In genomic region chr7:25687811-25688401, GRCm38 (mm10) we compare ENCODE assay signal across 8 mouse cellular contexts. TPM values are rescaled to one million over a fixed set of nuclear protein-coding genes. Genes with fewer than 3 reads are reported as not detected.
DNase-seq lines count a peak whose midpoint lies in the region; ATAC-seq lines count a peak whose summit lies in the region.

No protein-coding gene starts in this region.

- ATAC-seq in erythroid progenitor cell, adult 5-6 weeks (replicated peaks; ENCODE audit: low FRiP score, poor library complexity, severe bottlenecking) = peak; percentile 37
- ATAC-seq in hindbrain, embryonic 12.5 days (ENCODE audit: low FRiP score) = no peak
- no peak; the same call in 1 of the 2 replicates for ATAC-seq in liver, embryonic 12.5 days
- ATAC-seq in neural tube, embryonic 11.5 days (ENCODE audit: insufficient read depth, low FRiP score, low TSS enrichment) = no peak

- H3K27me3 ChIP-seq in hindbrain, embryonic 12.5 days = peaks cover 77% of the 10 kb centered on the region
- H3K27me3 ChIP-seq in liver, embryonic 12.5 days (replicated peaks) = no peaks in the 10 kb centered on the region
- H3K27me3 ChIP-seq in neural tube, embryonic 11.5 days (ENCODE audit: control insufficient read depth, insufficient read depth, low read length) = peaks cover 56% of the 10 kb centered on the region

- peak overlapping the region; percentile 55 for H3K4me2 ChIP-seq in hindbrain, embryonic 12.5 days (replicated peaks)
- peak overlapping the region; percentile 97 for H3K4me2 ChIP-seq in liver, embryonic 12.5 days
- peak overlapping the region; percentile 57 for H3K4me2 ChIP-seq in neural tube, embryonic 11.5 days (ENCODE audit: low read depth)

- H3K4me1 ChIP-seq in hindbrain, embryonic 12.5 days = peaks cover 32% of the 10 kb centered on the region
- H3K4me1 ChIP-seq in liver, embryonic 12.5 days = peaks cover 86% of the 10 kb centered on the region
- peaks cover 9% of the 10 kb centered on the region for H3K4me1 ChIP-seq in neural tube, embryonic 11.5 days (ENCODE audit: control insufficient read depth, insufficient read depth, low read length)

- H3K9me3 ChIP-seq in hindbrain, embryonic 12.5 days (replicated peaks) = no peaks in the 10 kb centered on the region
- no peaks in the 10 kb centered on the region for H3K9me3 ChIP-seq in liver, embryonic 12.5 days (replicated peaks)
- no peaks in the 10 kb centered on the region for H3K9me3 ChIP-seq in neural tube, embryonic 11.5 days (ENCODE audit: control insufficient read depth, low read length)

- WGBS in hindbrain, embryonic 12.5 days = under 1% methylated on average over 47 of the region's 47 CpGs
- under 1% methylated on average over 47 of the region's 47 CpGs for WGBS in liver, embryonic 12.5 days (ENCODE audit: insufficient replicate concordance)
- under 1% methylated on average over 47 of the region's 47 CpGs for WGBS in neural tube, embryonic 11.5 days

- H3K36me3 ChIP-seq in hindbrain, embryonic 12.5 days = no peaks in the 10 kb centered on the region
- H3K36me3 ChIP-seq in liver, embryonic 12.5 days = peaks cover 27% of the 10 kb centered on the region
- H3K36me3 ChIP-seq in neural tube, embryonic 11.5 days (ENCODE audit: control insufficient read depth, insufficient read depth, low read length) = no peaks in the 10 kb centered on the region

- H3K4me3 ChIP-seq in hindbrain, embryonic 12.5 days = peak overlapping the region; percentile 41
- peak overlapping the region; percentile 83 for H3K4me3 ChIP-seq in liver, embryonic 12.5 days
- peak overlapping the region; percentile 37 for H3K4me3 ChIP-seq in neural tube, embryonic 11.5 days (ENCODE audit: low read depth, low read length)

- DNase-seq in 3134 (ENCODE audit: extremely low read depth, insufficient read length, low spot score) (peak; percentile 73), MN1 (ENCODE audit: low spot score) (peak; percentile 55)
- DNase-seq in neural tube, embryonic 11.5 days (ENCODE audit: low spot score) = peak; percentile 31
- DNase-seq in thymus, postnatal 36 days = peak; percentile 84 to 85
- DNase-seq in layer of hippocampus, postnatal 25 days (ENCODE audit: extremely low spot score in 1 of 2, low spot score in 1 of 2) = no peak

- 0 out of 2 replicates have a peak overlapping the region, but pooled peaks have one; percentile 10 for H3K9ac ChIP-seq in hindbrain, embryonic 12.5 days
- H3K9ac ChIP-seq in liver, embryonic 12.5 days = peak overlapping the region; percentile 87
- peak overlapping the region; percentile 26 for H3K9ac ChIP-seq in neural tube, embryonic 11.5 days (ENCODE audit: low read length)

- no peak overlapping the region for H3K27ac ChIP-seq in hindbrain, embryonic 12.5 days
- H3K27ac ChIP-seq in liver, embryonic 12.5 days = peak overlapping the region; percentile 95
- no peak overlapping the region for H3K27ac ChIP-seq in neural tube, embryonic 11.5 days (ENCODE audit: low read depth, low read length)

RNA-seq across cellular contexts. Expression of gene Tgfb1, which starts 1.1 kb away (rescaled TPM):
- 72.4 and 95.2 TPM in 2 replicates for total RNA-seq in erythroid progenitor cell, adult 5-6 weeks (2015; ENCODE audit: low replicate concordance)
- 15.0 and 19.8 TPM in 2 replicates for total RNA-seq in erythroid progenitor cell, adult 5-6 weeks (2017; ENCODE audit: low replicate concordance)
- polyA plus RNA-seq in hindbrain, embryonic 12.5 days (2016; fragmentation: Nextera tagmentation; extraction: Ambion mirVana) = 1.6 and 1.8 TPM in 2 replicates
- polyA plus RNA-seq in liver, embryonic 12.5 days (2016; fragmentation: Nextera tagmentation; extraction: Ambion mirVana) = 13.6 and 14.2 TPM in 2 replicates
- 1.2 and 1.6 TPM in 2 replicates for polyA plus RNA-seq in neural tube, embryonic 11.5 days (2014; fragmentation: Nextera tagmentation; extraction: Ambion mirVana)
- total RNA-seq in layer of hippocampus, postnatal 25 days (2021) = 1 to 10 TPM; 7.0 to 8.6 TPM

RNA-seq across cellular contexts. Expression of gene B9d2, which starts 7.3 kb away (rescaled TPM):
- total RNA-seq in erythroid progenitor cell, adult 5-6 weeks (2015; ENCODE audit: low replicate concordance) = 8.4 and 8.6 TPM in 2 replicates
- total RNA-seq in erythroid progenitor cell, adult 5-6 weeks (2017; ENCODE audit: low replicate concordance) = 2.1 and 10.1 TPM in 2 replicates
- polyA plus RNA-seq in hindbrain, embryonic 12.5 days (2016; fragmentation: Nextera tagmentation; extraction: Ambion mirVana) = 25.9 and 30.8 TPM in 2 replicates
- 24.9 and 29.5 TPM in 2 replicates for polyA plus RNA-seq in liver, embryonic 12.5 days (2016; fragmentation: Nextera tagmentation; extraction: Ambion mirVana)
- polyA plus RNA-seq in neural tube, embryonic 11.5 days (2014; fragmentation: Nextera tagmentation; extraction: Ambion mirVana) = 33.4 and 37.2 TPM in 2 replicates
- 10 to 100 TPM; 25.2 to 25.7 TPM for total RNA-seq in layer of hippocampus, postnatal 25 days (2021)

RNA-seq across cellular contexts. Expression of gene Tmem91, which starts 12.9 kb away (rescaled TPM):
- not detected in 2 replicates for total RNA-seq in erythroid progenitor cell, adult 5-6 weeks (2015; ENCODE audit: low replicate concordance)
- total RNA-seq in erythroid progenitor cell, adult 5-6 weeks (2017; ENCODE audit: low replicate concordance) = 4.2 TPM in 1 of 2 replicates, not detected in the other
- 3.5 and 4.6 TPM in 2 replicates for polyA plus RNA-seq in hindbrain, embryonic 12.5 days (2016; fragmentation: Nextera tagmentation; extraction: Ambion mirVana)
- 2.0 and 3.2 TPM in 2 replicates for polyA plus RNA-seq in liver, embryonic 12.5 days (2016; fragmentation: Nextera tagmentation; extraction: Ambion mirVana)
- 1.6 and 1.7 TPM in 2 replicates for polyA plus RNA-seq in neural tube, embryonic 11.5 days (2014; fragmentation: Nextera tagmentation; extraction: Ambion mirVana)
- total RNA-seq in layer of hippocampus, postnatal 25 days (2021) = 10 to 100 TPM; 12.7 to 16.5 TPM

RNA-seq across cellular contexts. Expression of gene Exosc5, which starts 28.9 kb away (rescaled TPM):
- total RNA-seq in erythroid progenitor cell, adult 5-6 weeks (2015; ENCODE audit: low replicate concordance) = 16.2 and 23.1 TPM in 2 replicates
- total RNA-seq in erythroid progenitor cell, adult 5-6 weeks (2017; ENCODE audit: low replicate concordance) = 4.9 and 11.7 TPM in 2 replicates
- 46.8 and 50.0 TPM in 2 replicates for polyA plus RNA-seq in hindbrain, embryonic 12.5 days (2016; fragmentation: Nextera tagmentation; extraction: Ambion mirVana)
- 80.4 and 82.2 TPM in 2 replicates for polyA plus RNA-seq in liver, embryonic 12.5 days (2016; fragmentation: Nextera tagmentation; extraction: Ambion mirVana)
- polyA plus RNA-seq in neural tube, embryonic 11.5 days (2014; fragmentation: Nextera tagmentation; extraction: Ambion mirVana) = 49.8 and 54.4 TPM in 2 replicates
- total RNA-seq in layer of hippocampus, postnatal 25 days (2021) = 10 to 100 TPM; 26.4 to 30.5 TPM

RNA-seq across cellular contexts. Expression of gene Bckdha, which starts 29.1 kb away (rescaled TPM):
- 6.7 and 10.5 TPM in 2 replicates for total RNA-seq in erythroid progenitor cell, adult 5-6 weeks (2015; ENCODE audit: low replicate concordance)
- total RNA-seq in erythroid progenitor cell, adult 5-6 weeks (2017; ENCODE audit: low replicate concordance) = 3.2 and 11.4 TPM in 2 replicates
- 44.6 and 45.4 TPM in 2 replicates for polyA plus RNA-seq in hindbrain, embryonic 12.5 days (2016; fragmentation: Nextera tagmentation; extraction: Ambion mirVana)
- polyA plus RNA-seq in liver, embryonic 12.5 days (2016; fragmentation: Nextera tagmentation; extraction: Ambion mirVana) = 21.0 and 21.7 TPM in 2 replicates
- polyA plus RNA-seq in neural tube, embryonic 11.5 days (2014; fragmentation: Nextera tagmentation; extraction: Ambion mirVana) = 38.2 and 43.2 TPM in 2 replicates
- total RNA-seq in layer of hippocampus, postnatal 25 days (2021) = 10 to 100 TPM; 40.1 to 45.5 TPM

Comparison
In these comparisons a context has a peak if more than half of its experiments do, and no peak if none do; other contexts are left out.
1. DNase-seq: peak in 3134 (single experiment), MN1 (single experiment), neural tube, embryonic 11.5 days (single experiment) and thymus, postnatal 36 days (2 of 2); none in layer of hippocampus, postnatal 25 days (0 of 2).
2. H3K9ac ChIP-seq: peak in every context shown above with its lines; median percentile 87 in liver, embryonic 12.5 days; 26 in neural tube, embryonic 11.5 days; 10 in hindbrain, embryonic 12.5 days.
3. Peak in every context shown above with its lines, with median percentiles within 50 percentile points of each other: H3K4me2 ChIP-seq and H3K4me3 ChIP-seq.